Mouse (Mus musculus): ENCODE data around the gene Hist1h1b. TPM values are rescaled to one million over a fixed set of nuclear protein-coding genes. Genes with fewer than 3 reads are reported as not detected.
"Not testable (repeated sequence)": the region's sequence is repeated elsewhere in the genome, so short reads cannot be mapped to it uniquely, and the experiment has no call there.

Gene Hist1h1b
- 0.43 TPM in 2 replicates for polyA plus RNA-seq (2012; rRNA removed)

DNA sequence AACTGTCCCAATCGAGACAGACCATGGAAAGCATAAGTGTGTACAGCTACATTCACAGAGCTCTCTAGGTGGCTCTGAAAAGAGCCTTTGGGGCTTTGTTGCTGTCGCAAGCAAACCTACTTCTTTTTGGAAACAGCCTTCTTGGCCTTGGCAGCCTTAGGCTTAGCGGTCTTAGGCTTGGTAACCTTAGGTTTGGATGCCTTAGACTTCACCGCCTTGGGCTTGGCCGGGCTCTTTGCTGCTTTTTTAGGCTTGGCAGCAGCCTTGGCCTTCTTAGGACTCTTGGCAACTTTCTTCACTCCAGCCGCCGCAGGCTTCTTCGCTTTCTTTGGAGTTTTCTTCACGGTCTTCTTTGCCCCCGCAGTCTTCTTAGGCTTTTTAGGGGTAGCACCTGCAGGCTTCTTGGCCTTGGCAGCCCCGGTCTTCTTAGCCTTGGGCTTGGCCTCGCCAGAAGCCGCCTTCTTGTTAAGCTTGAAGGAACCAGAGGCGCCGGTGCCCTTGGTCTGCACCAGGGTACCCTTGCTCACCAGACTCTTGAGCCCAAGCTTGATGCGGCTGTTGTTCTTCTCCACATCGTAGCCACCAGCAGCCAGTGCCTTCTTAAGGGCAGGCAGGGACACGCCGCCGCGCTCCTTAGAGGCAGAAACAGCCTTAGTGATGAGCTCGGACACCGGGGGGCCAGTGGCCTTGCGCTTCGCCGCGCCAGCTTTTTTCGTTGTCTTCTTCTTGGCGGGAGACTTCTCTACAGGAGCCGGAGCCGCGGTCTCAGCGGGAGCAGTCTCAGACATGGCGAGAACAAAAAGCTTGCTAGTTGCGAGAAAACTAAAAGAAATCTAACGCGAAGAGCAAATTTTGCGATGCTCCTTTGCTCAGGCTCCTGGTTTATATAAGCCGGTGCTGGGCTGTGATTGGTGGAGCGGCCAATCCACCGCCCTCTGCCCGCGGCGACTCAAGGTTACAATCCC is at the start of gene Hist1h1b:
Gene Hist1h1b (minus strand): TSS at position 859 of the 965 bp plus-strand sequence.
- DNase-seq (ENCODE audit: low read depth) = no peak

DNA sequence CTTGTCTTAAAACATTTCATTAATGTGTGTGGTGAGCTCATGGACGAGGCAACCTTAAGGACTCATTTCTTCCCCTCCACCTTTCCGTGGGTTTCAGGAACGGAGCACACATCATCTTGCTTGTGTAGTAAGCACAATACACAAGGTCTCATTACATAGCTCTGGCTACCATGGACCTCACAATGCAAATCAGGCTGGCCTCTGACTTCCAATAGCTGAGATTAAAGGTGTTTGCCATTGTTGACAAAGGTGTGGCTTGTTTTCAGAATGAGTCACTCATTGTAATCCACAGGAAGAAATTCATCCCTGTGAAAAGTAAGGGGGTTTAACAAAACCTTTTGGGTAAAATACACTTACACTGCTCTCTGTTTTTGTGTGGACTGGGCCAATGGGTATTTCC is 48.1 kb upstream of the Hist1h1b start:
- no peak for DNase-seq (ENCODE audit: low read depth)

DNA sequence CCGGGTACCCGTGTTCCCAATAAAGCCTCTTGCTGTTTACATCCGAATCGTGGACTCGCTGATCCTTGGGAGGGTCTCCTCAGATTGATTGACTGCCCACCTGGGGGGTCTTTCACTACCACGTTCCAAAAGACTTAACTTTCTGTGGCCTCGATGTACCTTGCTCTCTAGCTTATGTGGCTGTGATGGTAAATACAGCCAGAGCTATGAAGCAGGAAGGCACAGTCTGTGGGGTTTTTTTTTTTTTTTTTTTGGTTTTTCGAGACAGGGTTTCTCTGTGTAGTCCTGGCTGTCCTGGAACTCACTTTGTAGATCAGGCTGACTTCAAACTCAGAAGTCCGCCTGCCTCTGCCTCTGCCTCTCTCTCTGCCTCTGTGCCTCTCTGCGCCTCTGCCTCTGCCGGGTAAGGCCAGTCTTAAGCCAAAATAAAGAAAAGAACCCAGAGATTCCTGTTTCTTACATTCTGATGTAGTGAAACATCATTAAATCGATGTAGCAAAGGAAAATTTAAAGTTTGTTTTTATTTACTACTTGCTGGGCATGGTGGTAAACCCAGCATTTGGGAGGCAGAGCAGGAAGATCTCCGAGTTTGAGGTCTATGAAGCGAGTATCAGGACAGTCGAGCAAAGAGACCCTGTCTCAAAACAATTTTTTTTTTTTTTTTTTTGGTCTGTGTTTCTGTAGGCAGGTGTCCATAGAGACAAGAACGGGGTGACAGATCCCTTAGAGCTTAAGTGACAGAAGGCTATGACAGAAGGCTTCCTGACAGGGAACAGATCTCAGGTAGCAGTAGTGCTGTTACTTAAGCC is 39.9 kb upstream of the Hist1h1b start:
- not testable (repeated sequence) for DNase-seq (ENCODE audit: low read depth)

DNA sequence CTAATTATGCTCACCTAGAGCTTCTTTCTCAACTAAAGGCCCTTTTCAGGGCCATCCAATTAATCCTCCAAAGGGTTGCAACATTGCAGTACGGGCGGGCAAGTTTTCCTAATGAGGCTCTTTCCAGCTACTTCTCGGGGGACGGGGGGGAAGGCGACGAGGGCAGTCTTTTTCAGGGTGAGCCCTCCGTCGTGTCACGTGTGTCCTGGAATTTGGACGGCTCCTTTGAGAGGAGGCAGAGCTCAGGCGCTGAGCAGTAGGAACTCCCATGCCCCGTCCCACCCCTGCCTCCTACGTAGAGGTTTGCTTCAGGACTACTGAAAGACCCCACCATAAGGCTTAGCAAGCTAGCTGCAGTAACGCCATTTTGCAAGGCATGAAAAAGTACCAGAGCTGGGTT is 31.7 kb upstream of the Hist1h1b start:
- DNase-seq (ENCODE audit: low read depth) = not testable (repeated sequence)

DNA sequence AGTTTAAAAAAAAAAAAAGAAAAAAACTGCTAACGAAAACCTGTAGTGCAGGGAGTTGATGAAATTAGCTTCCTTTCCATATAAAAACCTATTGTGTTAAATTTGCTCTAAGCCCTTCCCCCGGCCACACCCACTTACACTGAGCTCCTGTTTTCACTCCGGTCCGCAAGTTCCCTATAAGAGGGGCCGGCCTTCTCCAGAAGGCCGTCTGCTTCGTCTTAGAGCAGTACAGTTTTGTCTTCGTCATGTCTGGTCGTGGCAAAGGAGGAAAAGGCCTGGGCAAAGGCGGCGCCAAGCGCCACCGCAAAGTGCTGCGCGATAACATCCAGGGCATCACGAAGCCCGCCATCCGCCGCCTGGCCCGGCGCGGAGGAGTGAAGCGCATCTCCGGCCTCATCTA is 31.1 kb upstream of the Hist1h1b start, which contains the start of gene Hist1h4m:
Gene Hist1h4m (plus strand): TSS at position 208 of the 400 bp plus-strand sequence.
- DNase-seq (ENCODE audit: low read depth) = not testable (repeated sequence)

DNA sequence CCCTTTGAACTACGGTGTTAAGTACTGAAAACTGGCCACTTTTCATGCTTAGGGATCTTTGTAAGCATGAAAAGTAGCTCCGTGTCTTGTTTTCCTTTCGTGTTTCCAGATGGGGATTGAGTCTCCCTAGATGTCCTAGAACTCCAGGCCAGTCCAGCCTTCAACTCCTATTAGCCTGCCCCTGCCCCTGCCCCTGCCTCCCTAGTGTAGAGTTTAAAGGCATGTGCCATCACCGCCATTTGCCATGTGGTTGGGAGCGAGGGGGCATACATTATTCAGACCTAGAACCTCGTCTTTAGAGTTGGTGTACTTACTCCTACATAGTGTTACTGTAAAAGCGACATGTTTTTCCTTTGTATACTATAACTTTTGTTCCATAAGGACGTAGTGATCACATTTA is 30.6 kb upstream of the Hist1h1b start:
- DNase-seq (ENCODE audit: low read depth) = not testable (repeated sequence)

DNA sequence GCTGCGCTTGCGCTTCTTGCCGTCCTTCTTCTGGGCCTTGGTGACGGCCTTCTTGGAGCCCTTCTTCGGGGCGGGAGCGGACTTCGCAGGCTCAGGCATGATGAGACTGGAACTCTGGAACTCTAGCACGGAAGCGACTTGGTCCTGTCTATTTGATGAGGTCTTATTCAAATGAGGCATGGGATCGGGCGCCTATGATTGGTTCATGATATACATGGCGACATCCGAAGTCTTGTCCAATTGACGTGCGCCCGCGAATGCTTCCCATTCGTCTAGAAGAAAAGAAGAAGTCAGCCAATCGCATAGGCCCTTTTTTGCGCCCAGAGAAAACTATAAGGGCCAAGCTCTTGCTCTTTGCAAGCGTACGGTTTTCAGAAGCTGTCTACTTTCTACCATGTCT is 29.6 kb upstream of the Hist1h1b start, which contains the start of the genes Hist1h2bq and Hist1h2ao:
Gene Hist1h2bq (minus strand): TSS at position 125 of the 400 bp plus-strand sequence.
Gene Hist1h2ao (plus strand): TSS at position 393 of the 400 bp plus-strand sequence.
- not testable (repeated sequence) for DNase-seq (ENCODE audit: low read depth)

DNA sequence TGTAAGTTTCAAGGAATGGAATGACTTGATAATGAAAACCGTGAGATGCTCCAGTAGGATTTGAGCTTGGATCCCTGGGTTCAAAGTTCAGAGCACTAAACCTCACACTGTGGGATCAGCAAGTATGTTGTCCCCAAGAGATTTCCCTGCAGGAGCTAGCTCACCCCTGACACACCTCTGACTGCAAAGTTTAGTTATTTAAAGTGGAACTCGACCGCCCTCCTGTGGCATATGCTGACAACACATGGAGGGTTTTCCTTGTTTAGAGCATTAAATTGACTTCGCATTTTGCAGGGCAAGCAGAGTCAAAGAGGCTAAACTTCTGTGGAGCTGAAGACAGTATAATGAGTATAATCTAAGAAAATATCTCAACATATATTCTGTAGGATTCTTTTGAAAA is 22.6 kb upstream of the Hist1h1b start:
- DNase-seq (ENCODE audit: low read depth) = not testable (repeated sequence)

DNA sequence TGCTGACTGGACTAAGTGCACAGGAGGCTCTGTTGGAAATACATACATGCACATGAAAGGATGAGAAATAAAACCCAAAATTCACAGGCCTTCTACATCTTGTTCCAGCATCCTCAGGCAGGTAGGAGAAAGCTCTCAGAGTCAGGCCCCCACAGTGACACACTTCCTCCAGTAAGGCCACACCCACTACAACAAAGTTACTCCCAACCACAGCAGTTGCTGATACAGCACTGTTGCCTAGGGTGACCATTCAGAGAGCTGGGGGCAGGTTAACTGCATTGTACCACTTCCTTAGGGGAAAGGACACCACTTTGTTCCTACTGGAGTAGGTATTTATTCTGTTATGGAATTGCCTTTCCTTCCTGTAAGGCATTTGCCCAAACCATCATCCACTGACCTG is 16.7 kb upstream of the Hist1h1b start:
- not testable (repeated sequence) for DNase-seq (ENCODE audit: low read depth)

DNA sequence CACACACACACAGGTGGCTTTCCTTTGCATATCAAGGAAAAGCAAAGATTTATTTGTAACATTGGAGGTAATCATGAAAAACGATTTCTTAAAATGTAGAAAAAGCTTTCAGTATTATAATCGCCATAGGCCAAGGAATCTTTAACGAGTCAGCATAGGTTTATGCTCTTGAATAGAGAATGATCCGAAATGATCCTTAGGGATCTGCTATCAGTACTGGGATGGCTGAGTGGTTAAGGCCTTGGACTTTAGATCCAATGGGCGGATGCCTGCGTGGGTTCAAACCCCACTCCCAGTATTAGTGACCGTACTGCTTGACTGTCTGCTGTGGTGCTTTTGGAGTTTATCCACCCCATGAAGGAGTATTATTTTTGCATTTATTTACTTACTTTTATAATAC is 15.2 kb upstream of the Hist1h1b start:
- no peak for DNase-seq (ENCODE audit: low read depth)

DNA sequence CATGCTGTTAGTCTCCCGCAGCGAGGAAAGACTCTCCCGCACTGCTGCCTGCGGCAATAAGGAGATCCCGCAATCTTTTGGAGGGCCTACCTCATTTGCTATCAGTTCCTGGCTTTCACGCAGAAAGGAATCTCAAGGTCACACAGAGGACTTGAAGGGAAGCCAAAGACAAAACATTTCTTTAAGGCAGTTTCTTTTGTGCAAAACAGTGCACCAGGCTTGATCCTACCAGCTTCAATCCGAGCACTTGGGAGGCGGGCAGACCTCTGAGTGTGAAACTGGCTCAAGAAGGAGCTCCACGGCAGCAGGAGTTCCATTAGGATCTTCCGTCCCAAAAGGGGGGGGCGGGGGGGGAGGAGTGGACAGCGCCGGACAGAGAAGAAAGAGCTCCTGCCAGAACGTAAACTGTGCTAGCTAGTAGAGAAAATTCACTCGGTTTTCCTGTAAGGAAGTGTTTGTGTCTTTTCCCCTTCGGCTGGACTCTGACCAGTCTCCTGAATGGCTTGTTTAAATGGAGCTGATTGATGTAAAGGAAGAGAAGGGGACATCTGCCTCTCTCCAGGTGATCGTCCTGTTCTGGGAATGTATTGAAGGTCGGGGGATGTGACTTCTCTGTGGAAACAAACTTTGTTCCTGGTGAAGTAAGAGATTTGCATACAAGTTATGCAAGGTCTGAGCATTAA is 10.3 kb upstream of the Hist1h1b start:
- DNase-seq (ENCODE audit: low read depth) = no peak

DNA sequence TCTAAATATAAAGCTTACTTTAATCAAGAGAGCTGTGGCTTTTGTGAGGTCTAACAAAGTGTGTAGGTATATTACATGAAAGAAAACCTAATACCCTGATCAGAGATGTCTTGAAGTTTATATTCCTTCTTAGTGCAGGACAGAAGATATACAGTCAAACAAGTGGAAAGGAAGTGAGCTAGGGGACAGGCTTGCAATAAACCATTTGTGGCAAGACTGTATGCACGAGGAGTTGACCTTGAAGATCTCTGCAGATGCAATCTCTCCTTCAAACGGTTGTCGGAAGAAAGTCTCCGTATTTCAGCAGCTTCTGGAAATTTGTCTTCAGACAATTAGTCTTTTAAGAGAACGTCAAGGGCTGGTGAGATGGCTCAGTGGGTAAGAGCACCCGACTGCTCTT is 9.5 kb upstream of the Hist1h1b start:
- no peak for DNase-seq (ENCODE audit: low read depth)

DNA sequence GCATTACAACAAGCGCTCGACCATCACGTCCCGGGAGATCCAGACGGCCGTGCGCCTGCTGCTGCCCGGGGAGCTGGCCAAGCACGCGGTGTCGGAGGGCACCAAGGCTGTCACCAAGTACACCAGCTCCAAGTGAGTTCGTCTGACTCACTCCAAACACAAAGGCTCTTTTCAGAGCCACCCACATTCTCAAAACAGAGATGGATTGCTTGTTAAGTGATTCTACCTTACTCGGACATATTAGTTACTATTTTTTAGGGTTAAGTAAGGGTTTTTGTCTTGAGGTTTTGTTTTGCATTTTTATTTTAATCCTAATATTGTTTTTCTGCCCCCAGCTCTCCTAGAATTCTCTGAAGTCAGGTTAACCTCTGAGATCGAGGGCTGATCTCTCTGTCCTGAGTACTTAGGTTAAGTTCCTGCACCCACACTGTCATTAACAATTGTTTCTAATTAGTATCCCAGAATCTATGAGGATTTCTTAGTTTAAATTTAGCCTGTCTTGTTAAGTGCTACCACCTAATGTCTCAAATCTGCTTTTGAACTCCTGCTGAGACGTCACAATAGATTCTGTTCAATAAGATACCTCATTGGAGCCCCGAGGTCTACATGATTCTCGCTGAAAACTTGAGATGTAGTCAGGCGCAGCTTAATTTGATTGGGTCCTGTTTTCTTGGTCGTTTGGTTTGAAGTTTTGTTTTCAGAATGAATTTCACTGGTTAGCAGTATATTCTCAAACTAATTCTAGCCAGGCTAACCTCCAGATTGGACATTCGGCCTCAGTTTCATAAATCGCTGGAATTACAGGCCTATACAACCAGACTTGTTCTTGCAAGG is 7.6 kb upstream of the Hist1h1b start:
- no peak for DNase-seq (ENCODE audit: low read depth)

DNA sequence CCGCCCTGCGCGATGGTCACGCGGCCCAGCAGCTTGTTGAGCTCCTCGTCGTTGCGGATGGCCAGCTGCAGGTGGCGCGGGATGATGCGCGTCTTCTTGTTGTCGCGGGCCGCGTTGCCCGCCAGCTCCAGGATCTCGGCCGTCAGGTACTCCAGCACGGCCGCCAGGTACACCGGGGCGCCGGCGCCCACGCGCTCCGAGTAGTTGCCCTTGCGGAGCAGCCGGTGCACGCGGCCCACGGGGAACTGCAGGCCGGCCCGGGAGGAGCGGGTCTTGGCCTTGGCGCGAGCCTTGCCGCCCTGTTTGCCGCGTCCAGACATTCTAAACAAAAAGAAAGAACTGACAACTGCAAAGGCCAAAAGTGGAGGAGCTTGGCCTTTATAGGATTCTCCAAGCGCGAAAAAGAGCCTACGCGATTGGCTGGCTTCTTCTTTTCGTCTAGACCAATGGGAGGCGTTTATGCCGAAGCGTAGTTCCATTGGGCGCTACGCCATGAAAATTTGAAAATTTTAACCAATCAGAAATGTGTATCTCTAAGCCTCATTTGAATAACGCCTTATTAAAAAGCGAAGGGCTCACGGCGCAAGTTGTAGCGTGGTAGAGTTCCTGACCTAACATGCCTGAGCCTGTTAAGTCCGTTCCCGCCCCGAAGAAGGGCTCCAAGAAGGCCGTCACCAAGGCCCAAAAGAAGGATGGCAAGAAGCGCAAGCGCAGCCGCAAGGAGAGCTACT is 6.6 kb upstream of the Hist1h1b start, which contains the start of the genes Hist1h2an and Hist1h2bp:
Gene Hist1h2an (minus strand): TSS at position 320 of the 731 bp plus-strand sequence.
Gene Hist1h2bp (plus strand): TSS at position 563 of the 731 bp plus-strand sequence.
- peak; percentile 94 for DNase-seq (ENCODE audit: low read depth)

DNA sequence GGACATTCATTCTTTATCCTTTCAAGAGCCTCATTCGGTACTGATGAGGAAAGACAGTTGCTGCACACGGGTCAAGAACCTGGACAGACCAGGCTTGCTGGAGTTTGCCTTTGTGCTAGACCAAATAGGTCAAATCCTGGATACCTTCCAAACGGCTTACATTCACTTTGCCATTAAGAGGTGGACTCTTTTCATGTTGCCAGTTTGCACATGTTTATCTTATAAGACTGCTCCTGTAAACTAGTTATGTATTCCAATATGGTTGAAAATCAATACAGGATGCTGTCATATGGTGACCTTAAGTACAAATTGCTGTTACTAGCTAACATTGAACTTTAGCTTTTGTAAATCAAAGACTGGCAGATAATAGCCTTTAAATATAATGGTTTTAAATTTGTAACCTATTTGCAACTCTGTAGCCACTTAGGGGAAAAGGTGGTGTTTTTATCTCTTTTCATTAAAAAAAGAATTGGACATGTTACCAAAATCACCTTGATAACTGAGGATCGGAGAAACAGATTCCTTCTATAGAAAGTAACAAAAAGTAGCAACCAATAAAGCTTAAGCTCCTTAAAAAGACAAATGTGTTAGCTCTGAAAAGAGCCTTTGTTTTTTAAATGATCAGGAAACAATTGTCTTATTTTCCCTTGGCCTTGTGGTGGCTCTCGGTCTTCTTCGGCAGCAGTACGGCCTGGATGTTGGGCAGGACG is 5.9 kb upstream of the Hist1h1b start:
- DNase-seq (ENCODE audit: low read depth) = no peak

DNA sequence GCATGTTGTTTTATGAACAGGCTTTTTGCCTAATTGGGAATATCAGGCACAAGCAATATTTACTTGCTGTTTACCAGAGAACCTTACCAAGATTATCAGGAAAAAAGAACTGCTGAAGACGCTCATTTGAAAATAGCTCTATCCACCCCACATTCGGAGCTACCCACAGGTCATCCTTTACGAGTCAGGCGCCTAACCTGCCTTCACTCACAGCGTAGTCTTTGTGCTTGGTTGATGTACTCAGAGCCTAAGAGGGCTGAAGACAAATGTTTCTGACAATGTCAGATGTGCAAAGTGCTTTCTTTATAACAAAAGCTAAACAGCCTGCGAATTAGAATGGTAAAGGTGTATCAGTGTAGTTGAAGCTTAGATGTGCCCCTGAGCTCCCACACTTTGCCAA is 3.9 kb upstream of the Hist1h1b start:
- no peak for DNase-seq (ENCODE audit: low read depth)

DNA sequence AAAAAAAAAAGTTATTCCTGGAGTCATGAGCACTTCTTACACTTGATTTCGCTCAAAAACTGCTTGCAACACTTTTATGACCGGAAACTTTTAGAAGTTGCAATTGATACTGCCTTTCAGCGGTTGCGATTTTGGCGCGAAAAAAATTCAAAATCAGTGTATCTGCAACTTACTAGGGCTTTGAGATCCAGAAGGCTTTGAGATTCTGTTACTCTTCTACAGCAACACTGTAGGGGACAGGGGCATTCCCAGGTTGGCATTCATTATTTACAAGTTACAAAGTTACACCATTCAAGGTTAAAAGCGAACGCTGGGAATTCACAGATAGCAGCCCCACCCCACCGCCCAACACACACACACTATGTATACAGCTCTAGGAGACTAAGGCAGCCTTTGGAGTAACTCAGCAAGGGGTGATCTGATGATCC is 3.3 kb upstream of the Hist1h1b start:
- no peak for DNase-seq (ENCODE audit: low read depth)

DNA sequence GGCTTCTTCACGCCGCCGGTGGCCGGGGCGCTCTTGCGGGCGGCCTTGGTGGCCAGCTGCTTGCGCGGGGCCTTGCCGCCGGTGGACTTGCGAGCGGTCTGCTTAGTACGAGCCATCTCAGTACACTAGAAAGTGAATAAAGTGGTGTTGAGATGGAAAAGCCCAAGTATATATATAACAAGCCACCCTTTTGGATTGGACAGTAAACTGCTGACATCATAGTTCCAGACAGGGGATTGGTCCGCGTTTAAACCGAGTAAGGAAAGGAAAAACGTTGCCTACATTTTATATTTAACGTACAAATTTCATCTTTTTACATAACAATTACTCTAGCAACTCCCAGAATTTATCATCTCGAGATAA is 2.8 kb upstream of the Hist1h1b start, which contains the start of gene Hist1h3i:
Gene Hist1h3i (minus strand): TSS at position 116 of the 363 bp plus-strand sequence.
- no peak for DNase-seq (ENCODE audit: low read depth)

Measured in gonadal fat pad, adult 2 months (tissue).